Mouse (Mus musculus): ENCODE data around the gene Dgkb.

Dgkb gene

DNA sequence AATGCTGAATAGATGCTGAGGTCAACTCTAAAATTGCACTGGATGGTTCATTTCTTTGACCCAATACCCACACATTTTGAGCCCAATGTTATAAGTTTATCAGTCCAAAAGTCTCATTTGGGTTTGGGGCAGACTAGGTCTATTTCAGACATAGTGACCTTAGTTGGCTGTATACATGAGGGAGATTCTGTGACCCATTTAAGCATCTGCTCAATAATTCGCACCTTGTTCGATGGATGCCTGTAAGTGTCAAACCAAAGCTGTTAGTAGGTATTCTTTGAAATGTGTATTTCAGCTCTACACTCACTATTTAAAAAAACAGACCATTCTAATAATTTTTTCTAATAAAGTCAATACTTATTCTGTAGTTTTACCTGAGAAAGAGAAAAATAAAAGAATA is 776.1 kb downstream of the Dgkb start:
- DNase-seq (ENCODE audit: low read depth, low spot score): no peak

- no peak for DNase-seq (ENCODE audit: low read depth, low spot score)
Measured at GRCm38 (mm10) chr12:38594055-38594454, 776.5 kb downstream of the Dgkb start.

GRCm38 (mm10) chr12:38596416-38597062 is 779.0 kb downstream of the Dgkb start:
- DNase-seq (ENCODE audit: low read depth, low spot score): no peak

GRCm38 (mm10) chr12:38598096-38598495 is 780.6 kb downstream of the Dgkb start:
- DNase-seq (ENCODE audit: low read depth, low spot score): no peak

DNA sequence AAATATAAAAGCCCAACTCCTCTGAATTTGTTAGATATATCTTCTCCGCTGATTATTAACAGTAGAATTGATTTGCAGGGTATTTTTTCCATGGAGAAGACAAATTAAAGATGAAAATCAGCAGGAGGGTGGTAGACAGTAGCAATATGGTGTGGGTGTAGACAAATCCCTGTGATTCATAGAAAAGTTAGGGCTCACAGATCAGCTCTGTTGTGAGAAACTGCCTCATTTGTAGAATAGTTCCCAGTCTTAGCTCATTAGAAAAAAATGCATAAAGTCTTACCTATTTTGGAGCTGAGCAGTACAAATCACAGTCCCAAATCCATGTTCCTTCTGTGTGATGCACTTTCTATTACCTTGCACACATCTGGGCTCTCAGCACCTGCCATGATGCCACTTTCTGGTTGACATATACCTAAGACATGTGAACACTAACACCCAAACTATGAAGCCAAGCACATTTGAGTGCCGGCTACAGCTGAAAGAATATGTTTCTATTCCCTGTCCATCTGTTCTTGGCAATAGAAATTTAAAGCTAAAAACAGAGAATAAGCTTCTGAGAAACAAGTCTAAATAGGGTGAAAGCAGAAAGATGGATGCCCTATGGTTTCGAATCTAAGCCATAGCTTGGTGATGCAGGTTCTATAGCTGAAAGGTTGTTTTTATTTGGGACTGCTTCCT is 782.8 kb downstream of the Dgkb start:
- DNase-seq (ENCODE audit: low read depth, low spot score): no peak

DNA sequence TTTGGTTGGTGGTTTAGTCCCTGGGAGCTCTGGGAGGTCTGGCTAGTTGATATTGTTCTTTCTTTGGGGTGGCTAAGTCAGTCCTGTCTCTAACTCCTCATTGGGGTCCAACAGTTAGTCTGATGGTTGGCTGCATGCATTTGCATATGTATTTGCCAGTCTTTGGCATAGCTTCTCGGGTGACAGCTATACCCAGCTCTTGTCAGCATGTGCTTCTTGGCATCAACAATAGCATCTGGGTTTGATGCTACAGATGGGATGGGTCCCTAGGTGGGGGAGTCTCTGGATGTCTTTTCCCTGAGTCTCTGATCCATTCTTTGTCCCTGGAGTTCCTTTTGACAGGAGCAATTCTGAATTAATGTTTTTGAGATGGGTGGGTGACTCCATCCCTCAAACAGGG is 790.6 kb downstream of the Dgkb start:
- DNase-seq (ENCODE audit: low read depth, low spot score): no peak

DNA sequence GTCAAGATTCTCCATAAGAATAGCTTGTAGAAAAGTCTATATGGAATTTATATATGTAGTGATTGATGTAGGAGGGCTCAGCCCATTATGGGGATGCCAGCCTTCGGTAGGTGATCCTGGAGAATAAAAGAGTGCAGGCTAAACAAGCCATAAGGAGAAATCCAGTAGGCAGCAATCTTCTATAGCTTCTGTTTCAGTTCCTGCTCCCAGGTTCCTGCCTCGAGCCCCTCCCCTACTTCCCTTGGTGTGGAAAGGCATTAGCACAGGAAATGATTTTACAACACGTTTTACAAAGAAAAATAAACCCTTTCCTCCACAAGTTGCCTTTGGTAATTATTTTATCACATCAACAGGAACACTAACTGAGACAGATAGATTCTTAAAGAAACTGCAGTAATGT is 850.7 kb downstream of the Dgkb start:
- DNase-seq (ENCODE audit: low read depth, low spot score): no peak
